Mouse (Mus musculus) A20 (cell line): Measurements from ENCODE around the gene Mllt3.

Experiments
- DNase-seq: peaks from one replicate; pipeline ENCODE4 v3.0.0-alpha.2; 2011; ENCODE audit warnings: low read depth, low spot score

Mllt3 gene

DNA sequence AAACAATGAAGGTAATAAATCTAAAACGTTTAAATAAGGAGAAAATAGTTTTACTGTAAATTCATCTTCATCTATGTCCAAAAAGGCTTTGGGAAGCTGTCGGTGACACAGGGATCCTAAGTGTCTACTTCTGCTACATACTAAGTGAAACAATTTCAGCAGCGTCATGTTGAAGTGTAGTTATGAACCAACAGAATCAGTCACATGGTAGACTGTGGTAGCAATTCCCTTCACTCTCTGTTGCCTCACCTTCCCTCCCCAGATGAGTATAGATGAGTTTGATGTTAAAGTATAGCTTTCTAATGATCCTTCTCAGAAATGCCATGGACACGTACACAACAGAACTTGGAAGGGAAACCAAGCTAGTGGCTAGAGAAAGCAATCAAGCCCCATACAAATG lies 79.9 kb downstream of the Mllt3 start:
- DNase-seq, result no peak

- DNase-seq, result no peak
Measured at GRCm38 (mm10) chr4:87949451-87949850, 83.7 kb downstream of the Mllt3 start.

DNA sequence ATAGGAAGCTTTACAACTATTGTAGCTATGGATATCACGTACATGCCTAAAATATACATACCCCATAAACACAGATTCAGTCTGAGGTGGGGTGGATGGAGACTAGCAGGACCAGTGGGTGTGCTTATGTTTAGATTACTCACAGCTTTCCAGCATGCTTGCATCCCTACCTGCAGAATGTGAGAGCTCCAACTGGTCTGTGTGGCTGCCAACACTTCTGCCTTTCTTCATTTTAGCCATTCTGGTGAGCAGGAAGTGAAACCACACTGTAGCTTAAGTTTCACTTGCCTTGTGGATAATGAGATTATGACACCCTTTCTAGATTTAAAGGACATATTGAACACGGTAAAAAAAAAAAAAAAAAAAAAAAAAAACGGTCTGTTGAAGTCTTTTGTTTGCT lies 88.8 kb downstream of the Mllt3 start:
- DNase-seq, result peak; percentile 74

DNA sequence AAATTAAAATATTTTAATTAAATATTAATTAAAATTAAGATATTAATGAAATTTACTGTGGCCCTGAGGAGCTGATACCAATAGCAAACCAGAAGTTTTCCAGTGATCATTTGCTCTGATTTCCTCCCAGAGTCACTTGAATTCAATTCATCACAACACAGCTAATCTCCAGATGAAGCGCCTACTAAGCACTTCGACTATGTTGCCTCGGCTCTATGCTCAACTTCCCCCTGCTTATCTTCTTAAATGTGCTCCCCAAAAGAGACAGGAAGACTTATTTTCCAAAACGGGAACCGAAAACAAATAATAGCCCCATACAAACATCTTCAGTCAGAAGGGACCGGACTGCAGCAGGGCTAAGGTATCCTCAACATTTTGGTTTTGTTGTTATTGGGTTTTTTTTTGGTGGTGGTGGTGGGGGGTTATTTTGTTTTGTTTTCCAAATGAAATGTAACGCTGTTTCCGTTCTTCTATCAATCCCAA lies 90.2 kb downstream of the Mllt3 start:
- peak; percentile 74 for DNase-seq

DNA sequence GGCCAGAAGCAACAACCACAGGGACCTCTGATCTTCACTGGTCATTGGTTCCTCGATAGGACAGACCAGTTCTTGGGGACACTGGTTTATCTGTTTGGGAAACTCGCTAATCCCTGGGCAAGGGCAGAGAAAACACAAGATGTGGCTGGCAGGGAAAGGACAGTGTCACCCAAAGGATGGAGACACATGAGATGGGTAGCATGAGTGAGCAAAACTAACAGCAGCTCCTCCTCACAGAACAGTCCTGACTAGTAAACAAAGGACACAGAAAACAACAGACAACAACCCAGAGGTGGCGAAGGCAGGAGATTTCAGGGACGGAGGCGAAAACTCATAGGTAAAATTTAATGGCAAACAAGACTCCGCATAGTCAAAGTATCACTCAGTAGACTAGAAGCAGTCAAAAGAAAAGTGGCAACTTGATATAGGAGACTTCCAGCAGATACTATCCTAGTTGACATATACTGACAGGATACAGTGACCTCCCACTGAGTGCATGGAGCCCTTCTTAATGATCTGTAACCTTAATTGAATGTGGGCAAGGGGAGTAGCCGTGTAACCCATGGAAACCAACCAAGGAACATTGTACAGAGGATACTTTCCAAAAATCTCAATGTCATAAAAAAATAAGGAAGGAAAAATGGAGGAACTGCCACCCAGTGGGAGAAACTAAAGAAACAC lies 93.5 kb downstream of the Mllt3 start:
- no peak for DNase-seq

- no peak for DNase-seq
Measured at GRCm38 (mm10) chr4:87936326-87936725, 96.8 kb downstream of the Mllt3 start.

DNA sequence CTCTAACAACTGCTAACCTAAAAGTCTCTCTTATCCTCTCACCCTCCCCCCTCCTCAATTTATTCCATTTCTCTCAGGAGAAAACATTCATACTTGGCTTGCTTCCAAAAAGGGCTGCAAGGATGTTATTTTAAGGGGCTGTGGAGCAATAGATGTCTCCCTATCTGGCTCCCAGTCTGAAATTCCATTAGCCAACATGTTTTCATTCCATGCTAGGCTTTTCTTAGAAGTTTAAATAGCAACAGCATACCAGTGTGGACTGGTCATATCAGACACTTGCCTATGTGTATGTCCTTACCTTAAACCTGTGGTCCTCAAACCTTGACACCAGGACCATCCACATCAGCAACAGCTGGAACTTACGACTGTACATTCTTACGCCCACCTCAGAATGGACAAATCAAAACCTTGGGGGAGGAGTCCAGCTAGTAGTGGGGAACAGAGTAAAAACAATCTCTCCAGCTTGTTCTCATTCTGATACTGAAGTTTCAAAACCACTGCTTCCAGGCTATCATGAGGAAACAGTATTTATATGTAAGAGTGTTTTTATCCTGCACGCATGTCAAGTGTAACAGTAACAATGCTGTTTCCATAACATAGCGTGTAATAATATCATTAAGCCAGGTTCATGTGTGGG lies 99.3 kb downstream of the Mllt3 start:
- no peak for DNase-seq

DNA sequence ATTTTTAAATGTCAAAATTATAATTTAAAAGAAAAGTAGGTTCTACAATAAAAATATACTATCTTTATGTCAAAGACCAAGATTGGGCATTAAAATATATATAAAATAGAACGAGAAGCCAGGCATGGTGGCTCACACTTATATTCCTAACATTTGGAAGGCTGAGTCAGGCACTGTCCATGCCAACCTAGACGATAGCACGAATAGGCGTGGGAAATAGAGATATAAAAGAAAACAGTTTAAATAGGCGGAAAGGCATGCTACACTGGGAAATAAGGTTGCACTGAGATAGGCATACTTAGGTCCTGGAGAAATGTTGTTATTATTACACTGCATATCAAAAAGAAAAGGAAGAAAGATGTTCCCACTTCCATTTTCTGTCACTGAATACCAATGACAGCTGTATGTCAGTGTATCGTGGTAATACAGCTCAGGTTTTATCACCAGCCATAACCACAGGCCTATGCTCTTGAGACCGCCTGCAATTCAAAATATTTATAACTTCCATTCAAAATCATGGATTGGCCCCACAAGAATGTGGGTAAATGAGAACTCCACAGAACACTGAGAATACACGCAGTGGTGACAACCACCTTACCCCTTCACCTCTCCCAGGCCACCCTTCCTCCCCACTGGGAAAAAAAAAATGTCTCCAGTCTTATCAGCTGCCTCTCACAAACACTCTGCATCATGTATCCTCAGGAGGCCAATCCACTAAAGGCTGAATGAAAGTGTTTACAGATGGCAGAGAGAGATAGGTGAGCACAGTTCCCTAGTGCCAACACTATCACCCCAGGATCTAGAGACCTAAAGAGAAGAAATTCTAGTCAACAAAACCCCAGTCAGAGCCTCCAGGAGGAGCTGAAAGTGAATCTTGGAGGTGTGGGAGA lies 102.6 kb downstream of the Mllt3 start:
- DNase-seq, result no peak

DNA sequence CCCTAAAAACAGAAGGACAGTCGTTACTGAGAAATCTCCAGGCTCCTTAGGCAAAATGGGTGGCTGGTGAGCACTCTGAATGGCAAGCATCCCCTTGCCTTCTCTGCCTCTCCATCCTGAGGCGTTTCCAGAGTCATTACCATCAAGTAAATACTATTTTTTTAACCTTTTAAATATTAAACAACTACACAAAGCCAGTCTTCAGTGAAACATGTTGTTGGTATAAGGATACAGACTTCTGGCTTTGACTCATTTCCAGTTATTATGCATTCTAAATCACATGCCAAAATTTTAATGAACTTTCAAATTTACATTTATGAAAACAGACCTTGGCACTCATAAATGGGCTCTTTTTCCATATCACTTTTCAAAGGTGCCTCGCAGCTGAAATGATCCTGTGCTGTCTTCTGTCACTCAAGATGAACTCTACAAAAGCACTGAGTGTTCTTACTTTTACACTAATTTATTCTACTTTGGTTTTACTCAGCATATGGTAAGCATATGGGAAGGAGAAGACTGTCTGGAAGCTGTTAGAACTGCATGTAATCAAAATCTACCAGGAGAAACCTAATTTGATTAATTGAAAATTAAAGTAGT lies 104.5 kb downstream of the Mllt3 start:
- DNase-seq, result no peak

DNA sequence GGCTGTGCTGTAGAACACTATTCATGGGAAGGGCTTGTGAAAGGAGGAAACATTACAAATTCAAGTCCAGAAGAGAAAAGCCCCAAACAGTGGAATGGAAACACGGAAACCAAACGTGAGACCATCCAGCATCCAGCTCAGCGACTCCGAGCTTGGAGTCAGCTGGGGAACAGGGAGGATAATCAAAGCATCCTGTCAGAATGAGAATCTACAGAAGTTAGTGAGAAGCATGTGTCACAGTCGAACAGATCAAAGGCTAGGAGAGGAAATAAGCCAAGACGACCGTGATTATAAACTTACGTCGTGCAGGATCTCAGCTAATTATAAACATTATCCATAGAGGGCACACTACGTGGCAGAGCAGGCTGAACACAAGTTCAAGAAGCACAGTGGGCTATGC lies 105.8 kb downstream of the Mllt3 start:
- no peak for DNase-seq

- no peak for DNase-seq
Measured at GRCm38 (mm10) chr4:87920664-87921063, 112.5 kb downstream of the Mllt3 start.

DNA sequence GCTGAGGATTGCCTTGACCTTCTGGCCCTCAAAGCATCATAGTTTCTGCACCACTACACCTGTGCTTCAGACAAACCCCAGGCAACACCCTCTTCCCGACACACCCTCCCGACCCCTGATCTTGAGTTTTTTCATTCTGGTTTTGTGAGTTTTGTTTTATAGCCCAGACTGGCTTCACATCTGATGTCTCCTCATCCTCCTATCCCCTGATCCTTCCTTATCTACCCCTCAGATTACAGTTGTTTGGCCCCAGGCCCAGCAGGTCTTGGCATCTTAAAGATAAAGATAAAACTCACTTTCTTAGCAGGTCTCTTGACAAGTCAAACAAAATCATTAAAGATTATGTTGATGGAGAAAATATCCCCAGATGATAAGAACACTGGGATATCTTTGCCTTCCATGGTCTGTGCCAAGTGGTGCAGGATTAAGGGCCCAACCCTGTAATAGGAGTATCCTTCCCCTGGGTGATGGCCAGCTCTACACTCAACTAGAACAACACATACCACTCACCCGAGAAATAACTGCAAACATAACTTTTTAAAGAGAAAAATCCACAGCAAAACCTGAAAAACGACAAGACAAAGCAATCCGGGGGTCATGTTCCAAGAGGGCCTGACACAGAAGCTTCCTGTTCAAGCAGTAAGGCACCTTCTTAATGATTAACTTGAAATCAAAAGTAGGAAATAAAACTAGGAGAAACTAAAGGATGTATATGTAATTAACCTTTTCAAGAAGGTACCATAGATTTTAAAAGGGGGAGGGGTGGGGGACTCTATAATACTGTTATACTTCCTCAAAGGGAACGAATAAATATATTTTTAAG lies 121.8 kb downstream of the Mllt3 start:
- DNase-seq, result no peak

DNA sequence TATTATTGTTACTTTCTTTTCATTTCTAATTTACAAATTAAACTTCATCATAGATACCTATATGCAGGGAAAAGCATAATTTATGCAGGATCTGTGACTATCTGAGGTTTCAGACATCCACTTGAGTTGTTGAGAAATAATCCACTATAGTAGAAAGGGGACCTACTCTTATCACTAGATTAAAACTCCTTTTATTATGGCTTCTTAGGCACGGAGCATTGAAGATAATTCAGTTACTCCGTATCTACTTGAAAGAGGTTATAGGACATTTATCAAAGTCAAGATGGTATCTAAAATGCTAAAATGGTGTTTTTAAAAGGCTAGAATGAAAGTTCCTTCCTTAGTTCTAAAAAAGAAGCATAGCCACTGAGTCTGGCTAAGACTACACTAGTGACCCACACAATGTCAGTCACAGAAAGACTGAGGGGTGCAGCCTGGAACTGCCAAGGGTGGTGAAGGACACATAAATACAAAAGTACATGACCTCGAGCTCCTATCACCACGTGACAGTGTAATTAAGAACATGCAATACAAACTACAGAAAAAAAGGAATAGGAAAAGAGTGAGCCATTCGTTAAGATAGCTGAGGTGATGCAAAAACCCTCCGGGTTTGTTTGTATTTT lies 127.9 kb downstream of the Mllt3 start:
- no peak for DNase-seq

DNA sequence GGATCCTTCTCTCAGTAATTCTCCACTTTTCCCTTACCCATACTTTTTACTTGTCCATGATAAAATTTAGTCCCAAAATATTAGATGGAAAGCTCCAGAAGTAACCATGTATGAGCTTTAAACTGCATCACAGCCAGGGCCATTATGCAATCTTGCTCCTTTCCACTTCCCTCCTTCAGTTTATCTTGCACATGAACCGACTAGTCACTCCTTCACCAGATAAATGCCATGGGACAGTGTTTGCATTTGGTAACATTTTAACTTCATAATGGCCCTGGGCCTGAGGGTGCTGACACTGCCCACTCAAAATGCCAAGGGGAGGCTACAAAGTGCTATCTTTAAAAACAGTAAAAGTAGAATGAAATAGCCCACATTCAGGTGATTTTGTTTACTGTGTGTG lies 128.4 kb downstream of the Mllt3 start:
- DNase-seq, result no peak

DNA sequence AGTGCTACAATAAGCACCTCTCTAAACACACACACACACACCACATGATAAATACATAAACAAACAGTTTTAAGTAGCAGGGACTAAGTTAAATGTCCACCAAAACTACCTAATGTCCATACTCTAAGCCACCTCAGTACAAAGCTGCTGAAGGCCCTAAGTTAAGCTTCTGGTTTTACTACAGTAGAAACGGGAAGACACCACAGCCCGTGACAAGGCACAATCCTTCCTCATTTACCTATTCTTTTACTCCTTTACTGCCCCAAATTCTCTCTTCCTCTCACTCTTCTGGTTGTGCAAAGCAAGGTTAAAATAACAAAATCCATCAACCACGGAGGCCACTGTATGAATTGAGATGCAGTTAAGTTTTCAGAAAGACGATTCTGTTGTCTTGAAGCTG lies 130.6 kb downstream of the Mllt3 start:
- DNase-seq, result peak; percentile 15

GRCm38 (mm10) chr4:87901166-87901565 lies 132.0 kb downstream of the Mllt3 start:
- DNase-seq, result no peak

- DNase-seq, result peak; percentile 64
Measured at GRCm38 (mm10) chr4:87893498-87893897, 139.7 kb downstream of the Mllt3 start.

- peak; percentile 54 for DNase-seq
Measured at GRCm38 (mm10) chr4:87893012-87893411, 140.2 kb downstream of the Mllt3 start.

DNA sequence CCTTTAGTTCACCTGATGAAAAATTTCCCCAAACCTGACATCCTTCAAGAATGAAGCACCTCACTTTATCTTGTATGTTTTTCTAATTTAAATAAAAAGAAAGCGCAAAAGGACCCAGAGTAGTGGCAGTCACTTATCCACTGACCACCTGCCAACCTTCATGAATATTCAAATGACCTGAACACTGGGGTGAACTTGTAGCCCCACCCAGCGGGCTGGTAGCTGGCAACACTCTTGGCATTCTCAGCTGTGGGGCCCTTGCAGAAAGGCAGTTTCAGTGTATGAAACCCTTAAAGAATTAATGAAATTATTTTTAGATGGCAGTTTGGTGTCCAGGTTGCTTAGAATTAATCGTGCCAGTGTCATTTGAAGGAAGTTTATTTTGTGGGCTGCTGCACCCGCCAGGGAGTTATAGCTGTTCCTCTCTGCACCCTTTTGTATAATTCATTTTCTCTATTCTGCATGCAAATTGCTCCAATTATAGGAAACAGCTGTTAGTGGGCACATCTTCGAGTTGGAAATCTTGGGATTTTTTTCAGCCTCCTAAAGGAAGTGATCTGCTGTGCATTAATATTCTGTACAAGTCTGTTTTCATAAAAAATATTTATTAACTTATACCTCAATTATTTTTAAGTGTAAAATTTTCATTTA lies 149.8 kb downstream of the Mllt3 start:
- peak; percentile 29 for DNase-seq

DNA sequence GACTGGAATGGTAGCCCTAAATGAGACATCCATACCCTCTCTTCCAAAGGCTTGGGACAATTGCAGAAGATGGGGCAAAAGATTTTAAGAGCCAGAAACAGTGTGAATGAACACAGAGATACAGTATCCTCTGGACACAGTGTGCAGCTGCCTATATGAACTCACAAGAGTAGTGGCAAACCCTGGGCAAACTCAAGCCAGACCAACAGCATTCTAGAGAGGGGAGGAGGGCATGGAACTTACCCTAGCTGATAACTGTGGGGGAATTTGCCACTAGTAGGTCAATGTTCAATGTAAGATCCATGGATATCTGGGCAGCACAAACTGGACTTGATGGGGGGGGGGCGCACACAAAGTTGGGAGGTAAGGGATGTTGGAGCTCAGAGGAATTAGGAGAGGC lies 151.2 kb downstream of the Mllt3 start:
- no peak for DNase-seq
